Mouse (Mus musculus): ENCODE data around the gene Mboat7.

Gene Mboat7

GRCm38 (mm10) chr7:3643843-3644242 lies 49.5 kb downstream of the Mboat7 start:
- DNase-seq (ENCODE audit: low read depth, low spot score), result no peak

- no peak for DNase-seq (ENCODE audit: low read depth, low spot score)
These were observed 49.9 kb downstream of the Mboat7 start for GRCm38 (mm10) chr7:3643412-3643811.

DNA sequence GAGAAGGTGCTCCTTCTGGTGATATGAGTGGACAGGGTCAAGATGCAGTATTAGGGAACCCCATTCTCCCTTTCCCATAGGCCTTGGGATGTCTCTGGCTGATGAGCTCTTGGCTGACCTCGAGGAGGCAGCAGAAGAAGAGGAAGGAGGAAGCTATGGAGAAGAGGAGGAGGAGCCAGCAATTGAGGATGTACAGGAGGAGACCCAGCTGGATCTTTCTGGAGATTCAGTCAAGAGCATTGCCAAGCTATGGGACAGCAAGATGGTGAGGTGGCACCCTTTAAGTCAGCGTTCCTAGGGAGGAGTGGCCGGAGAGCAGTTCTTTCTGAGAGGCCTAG lies 62.9 kb downstream of the Mboat7 start:
- no peak for DNase-seq (ENCODE audit: low read depth, low spot score)

DNA sequence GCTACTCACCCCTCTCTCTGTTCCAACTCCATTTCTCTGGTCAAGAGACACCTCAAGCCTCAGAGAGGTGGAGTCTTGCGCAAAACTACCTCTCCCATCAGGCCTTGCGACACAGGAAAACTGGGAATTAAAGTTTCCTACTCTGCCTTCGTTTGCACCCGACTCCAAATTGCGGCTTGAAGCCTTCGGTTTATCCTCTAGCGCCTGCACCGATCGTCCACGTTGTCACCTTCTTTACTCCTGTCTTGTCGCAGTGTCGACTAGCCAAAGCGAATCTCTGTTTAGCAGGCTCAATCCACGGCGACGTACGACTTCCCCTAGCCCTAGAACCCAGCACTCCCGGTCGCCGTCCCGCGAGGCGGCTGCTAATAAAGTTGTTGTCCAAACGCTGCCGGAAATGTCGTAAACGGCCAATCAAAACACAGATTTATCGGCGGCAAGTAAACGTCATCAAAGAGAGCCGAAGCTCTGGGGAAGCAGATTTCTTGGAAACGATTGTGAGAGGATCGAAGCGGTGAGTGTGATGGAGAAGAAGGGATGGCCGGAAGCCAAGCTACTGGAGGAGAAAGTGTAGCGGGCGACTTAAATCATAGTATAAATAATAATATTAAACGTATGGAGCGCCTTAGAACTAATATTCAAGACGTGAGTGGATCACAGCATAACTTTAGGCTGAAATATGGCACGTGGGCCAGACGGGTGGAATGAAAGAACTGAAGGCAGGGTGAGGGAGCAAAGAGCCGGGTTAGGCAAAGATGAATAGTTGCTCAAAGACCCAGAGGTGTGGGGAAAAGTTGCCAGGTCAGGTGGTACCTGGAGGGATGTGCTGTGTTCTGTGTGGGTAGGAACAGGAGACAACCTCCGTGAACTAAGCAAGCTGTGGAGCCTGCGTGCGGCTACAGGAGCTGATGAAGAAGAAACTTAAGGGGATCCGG lies 63.5 kb downstream of the Mboat7 start, which contains the start of the genes Tfpt and Prpf31:
Tfpt (minus strand) TSS at position 387 of the 935 bp plus-strand sequence.
Prpf31 (plus strand) TSS at position 443 of the 935 bp plus-strand sequence.
- peak; percentile 95 for DNase-seq (ENCODE audit: low read depth, low spot score)

DNA sequence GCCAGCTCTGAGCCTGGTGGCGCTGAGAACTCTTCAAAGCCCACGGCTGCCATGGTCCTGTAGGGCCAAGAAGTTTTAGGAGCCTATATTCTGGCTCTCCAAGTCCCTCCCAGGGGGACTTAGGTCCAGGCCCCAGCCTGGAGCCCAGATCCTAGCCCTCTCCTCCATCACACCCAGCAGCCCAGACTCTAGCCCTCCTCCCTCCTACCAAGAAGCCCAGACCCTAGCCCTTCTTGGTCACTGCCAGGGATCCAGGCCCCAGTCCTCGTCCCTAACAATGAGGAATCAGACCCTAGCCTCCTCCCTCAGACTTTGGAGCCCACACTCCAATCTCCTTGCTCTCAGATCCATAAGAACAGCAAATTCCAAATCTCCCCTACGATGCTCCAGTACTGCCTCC lies 64.3 kb downstream of the Mboat7 start:
- no peak for DNase-seq (ENCODE audit: low read depth, low spot score)

All from c-Kit-negative CD71-positive TER-119-positive erythroid progenitor cells, embryonic 14.5 days (primary cell).